Mouse (Mus musculus) CD4-positive, CD25-positive, alpha-beta regulatory T cell, adult 9 weeks (primary cell): Measurements from ENCODE around the gene Hbb-bh2. TPM values are rescaled to one million over a fixed set of nuclear protein-coding genes. Genes with fewer than 3 reads are reported as not detected.

Experiments
- polyA plus RNA-seq: library from polyadenylated mRNA; unstranded; fragments of 100-300 nt; shearing (Covaris generic); gene quantifications from one replicate; pipeline ENCODE4 v1.2.1, GENCODE M21; 2017

Gene Hbb-bh2
- not detected for polyA plus RNA-seq

GRCm38 (mm10) chr7:103840268-103840667 lies at the start of gene Hbb-bh2:
TSS of gene Hbb-bh2 (minus strand) at chr7:103840520.

GRCm38 (mm10) chr7:103886152-103886551 lies 45.8 kb upstream of the Hbb-bh2 start, which contains the start of gene Olfr66:
TSS of gene Olfr66 (minus strand) at chr7:103886252.

GRCm38 (mm10) chr7:103853090-103853489 lies 12.8 kb upstream of the Hbb-bh2 start, which contains the start of gene Hbb-y:
TSS of gene Hbb-y (minus strand) at chr7:103853216.

GRCm38 (mm10) chr7:103843034-103843433 lies 2.7 kb upstream of the Hbb-bh2 start, which contains the start of gene Hbb-bh1:
TSS of gene Hbb-bh1 (minus strand) at chr7:103843164.

GRCm38 (mm10) chr7:103827808-103828207 lies 12.5 kb downstream of the Hbb-bh2 start, which contains the start of gene Hbb-bs:
TSS of gene Hbb-bs (minus strand) at chr7:103828096.

GRCm38 (mm10) chr7:103813766-103814165 lies 26.6 kb downstream of the Hbb-bh2 start, which contains the start of gene Hbb-bt:
TSS of gene Hbb-bt (minus strand) at chr7:103813996.

GRCm38 (mm10) chr7:103791721-103792120 lies 48.6 kb downstream of the Hbb-bh2 start, which contains the start of gene Olfr67:
TSS of gene Olfr67 (minus strand) at chr7:103791821.

Other genes with a start within 250 kb of the Hbb-bh2 start
- not detected for gene Olfr619, start 239.9 kb downstream of the Hbb-bh2 start, polyA plus RNA-seq
- gene Olfr620, start 228.0 kb downstream of the Hbb-bh2 start, polyA plus RNA-seq: 0.12 TPM
- gene Olfr622, start 197.8 kb downstream of the Hbb-bh2 start, polyA plus RNA-seq: not detected
- not detected for gene Olfr623, start 176.8 kb downstream of the Hbb-bh2 start, polyA plus RNA-seq
- gene Olfr624, start 169.3 kb downstream of the Hbb-bh2 start, polyA plus RNA-seq: not detected
- gene Olfr625-ps1, start 157.8 kb downstream of the Hbb-bh2 start, polyA plus RNA-seq: not detected
- not detected for gene Olfr243, start 125.8 kb downstream of the Hbb-bh2 start, polyA plus RNA-seq
- not detected for gene Olfr628, start 110.1 kb downstream of the Hbb-bh2 start, polyA plus RNA-seq
- gene Olfr629, start 95.6 kb downstream of the Hbb-bh2 start, polyA plus RNA-seq: not detected
- gene Olfr630, start 83.2 kb downstream of the Hbb-bh2 start, polyA plus RNA-seq: not detected
- not detected for gene Olfr69, start 68.9 kb downstream of the Hbb-bh2 start, polyA plus RNA-seq
- 0.09 TPM for gene Olfr68, start 60.8 kb downstream of the Hbb-bh2 start, polyA plus RNA-seq
- not detected for gene Olfr67, start 48.7 kb downstream of the Hbb-bh2 start, polyA plus RNA-seq
- gene Hbb-bt, start 26.5 kb downstream of the Hbb-bh2 start, polyA plus RNA-seq: 19.9 TPM
- gene Hbb-bs, start 12.4 kb downstream of the Hbb-bh2 start, polyA plus RNA-seq: 82.8 TPM
- gene Hbb-bh1, start 2.6 kb upstream of the Hbb-bh2 start, polyA plus RNA-seq: not detected
- not detected for gene Hbb-y, start 12.7 kb upstream of the Hbb-bh2 start, polyA plus RNA-seq
- gene Olfr66, start 45.7 kb upstream of the Hbb-bh2 start, polyA plus RNA-seq: not detected
- not detected for gene Olfr64, start 54.0 kb upstream of the Hbb-bh2 start, polyA plus RNA-seq
- gene Olfr65, start 63.0 kb upstream of the Hbb-bh2 start, polyA plus RNA-seq: not detected
- not detected for gene Olfr631, start 88.3 kb upstream of the Hbb-bh2 start, polyA plus RNA-seq
- not detected for gene Olfr632, start 93.8 kb upstream of the Hbb-bh2 start, polyA plus RNA-seq
- not detected for gene Olfr633, start 103.9 kb upstream of the Hbb-bh2 start, polyA plus RNA-seq
- gene Olfr635, start 130.6 kb upstream of the Hbb-bh2 start, polyA plus RNA-seq: 0.04 TPM
- not detected for gene Olfr638, start 158.2 kb upstream of the Hbb-bh2 start, polyA plus RNA-seq
- gene Olfr639, start 176.8 kb upstream of the Hbb-bh2 start, polyA plus RNA-seq: not detected
- not detected for gene Olfr640, start 185.1 kb upstream of the Hbb-bh2 start, polyA plus RNA-seq
- not detected for gene Olfr641, start 194.9 kb upstream of the Hbb-bh2 start, polyA plus RNA-seq
- 0.06 TPM for gene Olfr642, start 212.1 kb upstream of the Hbb-bh2 start, polyA plus RNA-seq
- not detected for gene 4930516K23Rik, start 220.9 kb upstream of the Hbb-bh2 start, polyA plus RNA-seq
- not detected for gene Olfr644, start 231.3 kb upstream of the Hbb-bh2 start, polyA plus RNA-seq
- not detected for gene Olfr645, start 244.9 kb upstream of the Hbb-bh2 start, polyA plus RNA-seq